Mouse (Mus musculus) MEL (cell line): ENCODE data around the gene S100a16.

Experiments
- CTCF ChIP-seq, 3 experiments: IDR thresholded peaks in 2 of 3; conservative IDR thresholded peaks in 1 of 3; 2 replicates each; pipeline ENCODE4 v1.5.1; 2011 to 2012; ENCODE audit warnings: low read length in 3 of 3, low read depth in 2 of 3, mild to moderate bottlenecking in 2 of 3, improper control_type of control experiment in 1 of 3, inconsistent platforms in 1 of 3, mixed read lengths in 1 of 3, moderate library complexity in 1 of 3; ENCODE audit not compliant: control insufficient read depth in 1 of 3, insufficient read depth in 1 of 3, poor library complexity in 1 of 3, severe bottlenecking in 1 of 3
- GABPA ChIP-seq: IDR thresholded peaks from 2 replicates; pipeline ENCODE4 v1.6.1; 2012; ENCODE audit warnings: low read depth, mild to moderate bottlenecking, inconsistent platforms, low read length, improper control_type of control experiment, moderate library complexity
- MEF2A ChIP-seq: IDR thresholded peaks from 2 replicates; pipeline ENCODE4 v1.6.1; 2014; ENCODE audit warnings: low read depth, mild to moderate bottlenecking, inconsistent platforms, low read length, improper control_type of control experiment; ENCODE audit not compliant: poor library complexity, insufficient replicate concordance, severe bottlenecking; ENCODE audit errors: extremely low read depth
- RAD21 ChIP-seq: IDR thresholded peaks from 2 replicates; pipeline ENCODE4 v1.6.1; 2011; ENCODE audit warnings: mild to moderate bottlenecking, low read depth, low read length, improper control_type of control experiment
- ZC3H11A ChIP-seq: IDR thresholded peaks from 2 replicates; pipeline ENCODE4 v1.6.1; 2012; ENCODE audit warnings: low read depth, mild to moderate bottlenecking, inconsistent platforms, low read length, improper control_type of control experiment

GRCm38 (mm10) chr3:90560008-90560628 is 23.1 kb downstream of the S100a16 start, which contains the start of gene S100a3:
- TF ChIP-seq RAD21: no peak
- TF ChIP-seq ZC3H11A: no peak
- no peak for TF ChIP-seq GABPA
- TF ChIP-seq CTCF (IDR thresholded peaks at IDR 0.05 in 2 of 3, conservative IDR thresholded peaks at IDR 0.05 in 1 of 3; ENCODE audit: control insufficient read depth in 1 of 3, insufficient read depth in 1 of 3, low read depth in 2 of 3, low read length in 3 of 3, poor library complexity in 1 of 3, severe bottlenecking in 1 of 3): no peak
- TF ChIP-seq MEF2A: no peak
